Mouse (Mus musculus) olfactory bulb, adult 2 months (tissue): Measurements from ENCODE around the gene Kcnv2.

ENCODE experiments used
- CTCF ChIP-seq: fragments of 200-500 bp; IDR thresholded peaks from 2 replicates; pipeline ENCODE4 v1.5.1; 2012; ENCODE audit warnings: low read depth, mild to moderate bottlenecking, low read length, moderate library complexity; ENCODE audit not compliant: insufficient read depth
- POLR2A ChIP-seq: fragments of 200-500 bp; IDR thresholded peaks from 2 replicates; pipeline ENCODE4 v1.6.1; 2012; ENCODE audit warnings: mild to moderate bottlenecking, low read depth, low read length, moderate library complexity; ENCODE audit not compliant: insufficient read depth

DNA sequence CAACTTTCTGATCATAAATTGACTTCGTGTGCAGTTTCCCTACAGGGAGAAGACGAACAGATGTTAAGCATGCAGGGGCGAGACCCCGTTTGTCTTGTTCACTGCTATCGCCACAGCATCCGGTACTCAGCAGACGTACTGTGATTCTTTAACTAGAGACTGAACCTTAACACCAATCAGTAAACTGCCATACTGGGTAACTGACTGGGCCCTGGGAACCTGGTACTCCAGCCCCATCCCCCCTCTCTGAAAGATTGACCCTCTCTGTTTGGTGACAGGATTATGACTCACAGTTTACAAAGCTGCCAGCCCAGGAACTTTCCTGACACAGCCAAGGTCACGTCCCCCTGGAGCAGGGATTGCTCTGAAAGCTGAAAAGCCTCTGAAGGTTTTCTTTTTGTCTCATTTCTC, 42.1 kb downstream of the Kcnv2 start:
- TF ChIP-seq CTCF (no peak), POLR2A (no peak)
